In genomic region chr19:59316571-59316970, GRCm38 (mm10) we compare ENCODE assay signal across 8 mouse cellular contexts. TPM values are rescaled to one million over a fixed set of nuclear protein-coding genes. Genes with fewer than 3 reads are reported as not detected.
DNase-seq lines count a peak whose midpoint lies in the region; ATAC-seq and TF ChIP-seq lines count a peak whose summit lies in the region.
"Had no signal": no experiment of that assay in that cellular context is flagged by ENCODE, and none has a peak within 500 bp of the region (broad histone marks: within the 10 kb centered on the region; RNA-seq: fewer than 3 reads in every experiment).

No protein-coding gene starts in this region.

- no peaks in the 10 kb centered on the region for H3K36me3 ChIP-seq in hindbrain, embryonic 16.5 days (ENCODE audit: control insufficient read depth, insufficient read depth, low read length)
- 0 out of 2 replicates have a peak, but pooled peaks cover 3% of the 10 kb centered on the region for H3K36me3 ChIP-seq in hindbrain, embryonic 13.5 days
- no peaks in the 10 kb centered on the region; the same call in 1 of the 2 replicates for H3K36me3 ChIP-seq in thymus, adult 2 months (ENCODE audit: control insufficient read depth, insufficient read depth, low read length)

- H3K4me1 ChIP-seq in hindbrain, embryonic 16.5 days (ENCODE audit: control insufficient read depth, insufficient read depth, low read depth, low read length) = no peaks in the 10 kb centered on the region
- no peaks in the 10 kb centered on the region for H3K4me1 ChIP-seq in hindbrain, embryonic 13.5 days (replicated peaks)
- H3K4me1 ChIP-seq in thymus, adult 2 months (replicated peaks; ENCODE audit: control insufficient read depth, insufficient read depth, low read length) = no peaks in the 10 kb centered on the region
- H3K4me1 ChIP-seq: embryonic facial prominence, embryonic 13.5 days had no signal

- peak; percentile 41 for DNase-seq in thymus, adult 2 months
- DNase-seq in thymus, adult 18-20 months = no peak
- DNase-seq in embryo, embryonic 11.5 days (ENCODE audit: low read depth, low spot score) = peak; percentile 2
- peak; percentile 42 for DNase-seq in right cerebral cortex, postnatal 14 days
- DNase-seq in urinary bladder, postnatal 25 days (ENCODE audit: low spot score) = no peak

- no peak overlapping the region for H3K4me3 ChIP-seq in hindbrain, embryonic 16.5 days (ENCODE audit: low read length)
- no peak overlapping the region for H3K4me3 ChIP-seq in hindbrain, embryonic 13.5 days
- no peak overlapping the region for H3K4me3 ChIP-seq in thymus, adult 2 months (ENCODE audit: control insufficient read depth, insufficient read depth, low read length)
- H3K4me3 ChIP-seq: embryonic facial prominence, embryonic 13.5 days had no signal

- no peaks in the 10 kb centered on the region for H3K9me3 ChIP-seq in hindbrain, embryonic 16.5 days (ENCODE audit: control insufficient read depth, low read length)
- no peaks in the 10 kb centered on the region for H3K9me3 ChIP-seq in hindbrain, embryonic 13.5 days
- H3K9me3 ChIP-seq: embryonic facial prominence, embryonic 13.5 days had no signal

- H3K27me3 ChIP-seq in hindbrain, embryonic 16.5 days (replicated peaks; ENCODE audit: control insufficient read depth, insufficient read depth, low read length) = no peaks in the 10 kb centered on the region
- no peaks in the 10 kb centered on the region for H3K27me3 ChIP-seq in hindbrain, embryonic 13.5 days
- no peaks in the 10 kb centered on the region for H3K27me3 ChIP-seq in thymus, adult 2 months (ENCODE audit: control insufficient read depth, insufficient read depth, low read length)
- H3K27me3 ChIP-seq: embryonic facial prominence, embryonic 13.5 days had no signal

- no peak for TF ChIP-seq CTCF in thymus, adult 2 months (IDR thresholded peaks at IDR 0.05; ENCODE audit: borderline replicate concordance, control insufficient read depth, extremely low read depth, insufficient read depth, low read length, poor library complexity)

- no peak overlapping the region for H3K4me2 ChIP-seq in hindbrain, embryonic 16.5 days (ENCODE audit: low read length)
- no peak overlapping the region for H3K4me2 ChIP-seq in hindbrain, embryonic 13.5 days
- H3K4me2 ChIP-seq: embryonic facial prominence, embryonic 13.5 days had no signal

- no peak overlapping the region for H3K27ac ChIP-seq in hindbrain, embryonic 16.5 days (ENCODE audit: low read depth, low read length)
- H3K27ac ChIP-seq in hindbrain, embryonic 13.5 days = no peak overlapping the region
- H3K27ac ChIP-seq in thymus, adult 2 months (ENCODE audit: control insufficient read depth, insufficient read depth, low read length) = no peak overlapping the region
- H3K27ac ChIP-seq: embryonic facial prominence, embryonic 13.5 days had no signal

- TF ChIP-seq POLR2A in thymus, adult 2 months (IDR thresholded peaks at IDR 0.05; ENCODE audit: control insufficient read depth, extremely low read depth, insufficient read depth, low read length, poor library complexity) = no peak

- no peak overlapping the region for H3K9ac ChIP-seq in hindbrain, embryonic 16.5 days (ENCODE audit: low read depth, low read length)
- H3K9ac ChIP-seq in hindbrain, embryonic 13.5 days = no peak overlapping the region
- H3K9ac ChIP-seq: embryonic facial prominence, embryonic 13.5 days had no signal

- ATAC-seq in hindbrain, embryonic 16.5 days = 0 out of 2 replicates have a peak, but pooled peaks have one; percentile 60
- no peak for ATAC-seq in hindbrain, embryonic 13.5 days (ENCODE audit: low FRiP score)

RNA-seq across cellular contexts. Expression of gene Rps12-ps3, which starts 5.5 kb away (rescaled TPM):
- 2.1 and 9.4 TPM in 2 replicates for polyA plus RNA-seq in hindbrain, embryonic 16.5 days (2015; fragmentation: Nextera tagmentation; extraction: Ambion mirVana)
- 5.4 and 8.9 TPM in 2 replicates for polyA plus RNA-seq in hindbrain, embryonic 13.5 days (2015; fragmentation: Nextera tagmentation; extraction: Ambion mirVana)
- 3,486 and 3,839 TPM in 2 replicates for polyA plus RNA-seq in thymus, adult 2 months (2012; rRNA removed)

RNA-seq across cellular contexts. Expression of gene Pdzd8, which starts 29.0 kb away (rescaled TPM):
- polyA plus RNA-seq in hindbrain, embryonic 16.5 days (2015; fragmentation: Nextera tagmentation; extraction: Ambion mirVana) = 8.4 and 9.4 TPM in 2 replicates
- 9.1 and 10.4 TPM in 2 replicates for polyA plus RNA-seq in hindbrain, embryonic 13.5 days (2015; fragmentation: Nextera tagmentation; extraction: Ambion mirVana)
- polyA plus RNA-seq in thymus, adult 2 months (2012; rRNA removed) = 14.9 and 19.3 TPM in 2 replicates

RNA-seq across cellular contexts. Expression of gene Slc18a2, which starts 55.9 kb away (rescaled TPM):
- polyA plus RNA-seq in hindbrain, embryonic 16.5 days (2015; fragmentation: Nextera tagmentation; extraction: Ambion mirVana) = 18.1 and 20.3 TPM in 2 replicates
- polyA plus RNA-seq in hindbrain, embryonic 13.5 days (2015; fragmentation: Nextera tagmentation; extraction: Ambion mirVana) = 15.1 and 16.3 TPM in 2 replicates
- 0.93 and 1.0 TPM in 2 replicates for polyA plus RNA-seq in thymus, adult 2 months (2012; rRNA removed)

Comparison
In these comparisons a context has a peak if more than half of its experiments do, and no peak if none do; other contexts are left out.
1. DNase-seq: peak in thymus, adult 2 months (single experiment), embryo, embryonic 11.5 days (single experiment) and right cerebral cortex, postnatal 14 days (single experiment); none in thymus, adult 18-20 months (0 of 2) and urinary bladder, postnatal 25 days (single experiment).
2. RNA of gene Rps12-ps3, which starts 5.5 kb away (polyA plus RNA-seq): 3,486 to 3,839 TPM in thymus, adult 2 months; 2.1 to 9.4 TPM in hindbrain, embryonic 16.5 days and 5.4 to 8.9 TPM in hindbrain, embryonic 13.5 days; every median in the first group is over 100 times any median in the second.